Mouse (Mus musculus): ENCODE measurements around the gene Camkmt. TPM values are rescaled to one million over a fixed set of nuclear protein-coding genes. Genes with fewer than 3 reads are reported as not detected.

Camkmt gene
- polyA plus RNA-seq, 1 experiment, result 5.9 TPM

- TF ChIP-seq POLR2A (IDR thresholded peaks at IDR 0.05; ENCODE audit: low read depth, low read length), result no peak
- no peak for TF ChIP-seq CTCF (IDR thresholded peaks at IDR 0.05; ENCODE audit: extremely low read depth, insufficient read length, insufficient replicate concordance, low read depth, low read length)
- Histone ChIP-seq H3K27me3 (ENCODE audit: control insufficient read depth, insufficient read depth, low read length) (no peaks in the 10 kb centered on the region), H3K27ac (ENCODE audit: insufficient read depth, low read depth, low read length) (no peak overlapping the region), H3K4me3 (ENCODE audit: low read depth, low read length) (no peak overlapping the region), H3K4me1 (ENCODE audit: control insufficient read depth, insufficient read depth, insufficient read length, low read length) (no peaks in the 10 kb centered on the region), H3K36me3 (ENCODE audit: control insufficient read depth, insufficient read depth, low read length) (no peaks in the 10 kb centered on the region)
- WGBS, result 79% methylated on average over 7 of the region's 7 CpGs
These were observed 247.3 kb downstream of the Camkmt start for GRCm38 (mm10) chr17:85337666-85338065.

- H3K27ac ChIP-seq (ENCODE audit: insufficient read depth, low read depth, low read length), result no peak overlapping the region
- TF ChIP-seq CTCF (IDR thresholded peaks at IDR 0.05; ENCODE audit: extremely low read depth, insufficient read length, insufficient replicate concordance, low read depth, low read length) (no peak), POLR2A (IDR thresholded peaks at IDR 0.05; ENCODE audit: low read depth, low read length) (no peak)
- no peaks in the 10 kb centered on the region for H3K36me3 ChIP-seq (ENCODE audit: control insufficient read depth, insufficient read depth, low read length)
- H3K27me3 ChIP-seq (ENCODE audit: control insufficient read depth, insufficient read depth, low read length), result no peaks in the 10 kb centered on the region
- H3K4me1 ChIP-seq (ENCODE audit: control insufficient read depth, insufficient read depth, insufficient read length, low read length), result no peaks in the 10 kb centered on the region
- H3K4me3 ChIP-seq (ENCODE audit: low read depth, low read length), result no peak overlapping the region
- WGBS, result 73% methylated on average over 18 of the region's 18 CpGs
These were observed 250.9 kb downstream of the Camkmt start for GRCm38 (mm10) chr17:85341134-85341700.

GRCm38 (mm10) chr17:85342471-85342870, 252.1 kb downstream of the Camkmt start:
- no peaks in the 10 kb centered on the region for H3K4me1 ChIP-seq (ENCODE audit: control insufficient read depth, insufficient read depth, insufficient read length, low read length)
- H3K4me3 ChIP-seq (ENCODE audit: low read depth, low read length), result no peak overlapping the region
- no peaks in the 10 kb centered on the region for H3K27me3 ChIP-seq (ENCODE audit: control insufficient read depth, insufficient read depth, low read length)
- no peak for TF ChIP-seq CTCF (IDR thresholded peaks at IDR 0.05; ENCODE audit: extremely low read depth, insufficient read length, insufficient replicate concordance, low read depth, low read length)
- no peak for TF ChIP-seq POLR2A (IDR thresholded peaks at IDR 0.05; ENCODE audit: low read depth, low read length)
- H3K27ac ChIP-seq (ENCODE audit: insufficient read depth, low read depth, low read length), result no peak overlapping the region
- 85% methylated on average over 5 of the region's 5 CpGs for WGBS
- H3K36me3 ChIP-seq (ENCODE audit: control insufficient read depth, insufficient read depth, low read length), result no peaks in the 10 kb centered on the region

- H3K36me3 ChIP-seq (ENCODE audit: control insufficient read depth, insufficient read depth, low read length), result no peaks in the 10 kb centered on the region
- 84% methylated on average over 13 of the region's 13 CpGs for WGBS
- H3K27me3 ChIP-seq (ENCODE audit: control insufficient read depth, insufficient read depth, low read length), result no peaks in the 10 kb centered on the region
- H3K4me3 ChIP-seq (ENCODE audit: low read depth, low read length), result no peak overlapping the region
- TF ChIP-seq POLR2A (IDR thresholded peaks at IDR 0.05; ENCODE audit: low read depth, low read length) (no peak), CTCF (IDR thresholded peaks at IDR 0.05; ENCODE audit: extremely low read depth, insufficient read length, insufficient replicate concordance, low read depth, low read length) (no peak)
- H3K27ac ChIP-seq (ENCODE audit: insufficient read depth, low read depth, low read length), result no peak overlapping the region
- no peaks in the 10 kb centered on the region for H3K4me1 ChIP-seq (ENCODE audit: control insufficient read depth, insufficient read depth, insufficient read length, low read length)
These were observed 253.1 kb downstream of the Camkmt start for GRCm38 (mm10) chr17:85343435-85343834.

- Histone ChIP-seq H3K36me3 (ENCODE audit: control insufficient read depth, insufficient read depth, low read length) (no peaks in the 10 kb centered on the region), H3K4me3 (ENCODE audit: low read depth, low read length) (no peak overlapping the region), H3K27ac (ENCODE audit: insufficient read depth, low read depth, low read length) (no peak overlapping the region), H3K4me1 (ENCODE audit: control insufficient read depth, insufficient read depth, insufficient read length, low read length) (no peaks in the 10 kb centered on the region), H3K27me3 (ENCODE audit: control insufficient read depth, insufficient read depth, low read length) (no peaks in the 10 kb centered on the region)
- TF ChIP-seq CTCF (IDR thresholded peaks at IDR 0.05; ENCODE audit: extremely low read depth, insufficient read length, insufficient replicate concordance, low read depth, low read length) (no peak), POLR2A (IDR thresholded peaks at IDR 0.05; ENCODE audit: low read depth, low read length) (no peak)
- WGBS, result 81% methylated on average over 6 of the region's 6 CpGs
These were observed 256.3 kb downstream of the Camkmt start for GRCm38 (mm10) chr17:85346701-85347100.

- Histone ChIP-seq H3K4me3 (ENCODE audit: low read depth, low read length) (no peak overlapping the region), H3K36me3 (ENCODE audit: control insufficient read depth, insufficient read depth, low read length) (no peaks in the 10 kb centered on the region), H3K27ac (ENCODE audit: insufficient read depth, low read depth, low read length) (no peak overlapping the region), H3K4me1 (ENCODE audit: control insufficient read depth, insufficient read depth, insufficient read length, low read length) (no peaks in the 10 kb centered on the region), H3K27me3 (ENCODE audit: control insufficient read depth, insufficient read depth, low read length) (no peaks in the 10 kb centered on the region)
- no peak for TF ChIP-seq CTCF (IDR thresholded peaks at IDR 0.05; ENCODE audit: extremely low read depth, insufficient read length, insufficient replicate concordance, low read depth, low read length)
- 65% methylated on average over 8 of the region's 8 CpGs for WGBS
These were observed 259.1 kb downstream of the Camkmt start for GRCm38 (mm10) chr17:85349331-85349935.

GRCm38 (mm10) chr17:85351301-85351700, 260.9 kb downstream of the Camkmt start:
- WGBS, result 85% methylated on average over 8 of the region's 8 CpGs
- H3K27ac ChIP-seq (ENCODE audit: insufficient read depth, low read depth, low read length), result no peak overlapping the region
- TF ChIP-seq POLR2A (IDR thresholded peaks at IDR 0.05; ENCODE audit: low read depth, low read length), result no peak
- TF ChIP-seq CTCF (IDR thresholded peaks at IDR 0.05; ENCODE audit: extremely low read depth, insufficient read length, insufficient replicate concordance, low read depth, low read length), result no peak

More at GRCm38 (mm10) chr17:85351301-85351700, 260.9 kb downstream of the Camkmt start:
- Histone ChIP-seq H3K4me1 (ENCODE audit: control insufficient read depth, insufficient read depth, insufficient read length, low read length) (no peaks in the 10 kb centered on the region), H3K27me3 (ENCODE audit: control insufficient read depth, insufficient read depth, low read length) (no peaks in the 10 kb centered on the region), H3K4me3 (ENCODE audit: low read depth, low read length) (no peak overlapping the region), H3K36me3 (ENCODE audit: control insufficient read depth, insufficient read depth, low read length) (no peaks in the 10 kb centered on the region)

Data from small intestine, adult 2 months (tissue).